Mouse (Mus musculus) stomach, postnatal 0 days (tissue): ENCODE measurements around the gene Srgap2. TPM values are rescaled to one million over a fixed set of nuclear protein-coding genes. Genes with fewer than 3 reads are reported as not detected.

Experiments
- ATAC-seq: fragments of 200-750 bp; cut with Nextera tagmentation; 2 replicates; pipeline ENCODE4 v1.8.0; 2017; ENCODE audit not compliant: low FRiP score, low TSS enrichment
- DNase-seq: peaks from one replicate; pipeline ENCODE4 v3.0.0-alpha.2; 2016; ENCODE audit warnings: low spot score
- H3K27ac ChIP-seq: fragments of 300-500 bp; sonication (generic); replicated peaks from 2 replicates; pipeline ENCODE4 v1.5.1; 2014; ENCODE audit warnings: mild to moderate bottlenecking, control low read depth
- H3K27me3 ChIP-seq: fragments of 300-500 bp; sonication (generic); 2 replicates; pipeline ENCODE4 v1.6.1; 2014; ENCODE audit warnings: low read length; ENCODE audit not compliant: control insufficient read depth, insufficient read depth
- H3K36me3 ChIP-seq: fragments of 300-500 bp; sonication (generic); 2 replicates; pipeline ENCODE4 v1.6.1; 2014; ENCODE audit warnings: low read length, mixed read lengths; ENCODE audit not compliant: control insufficient read depth, insufficient read depth
- H3K4me1 ChIP-seq: fragments of 300-500 bp; sonication (generic); replicated peaks from 2 replicates; pipeline ENCODE4 v1.6.1; 2014; ENCODE audit warnings: antibody characterized with exemption; ENCODE audit not compliant: control insufficient read depth, insufficient read depth
- H3K4me2 ChIP-seq: fragments of 300-500 bp; sonication (generic); replicated peaks from 2 replicates; pipeline ENCODE4 v1.6.1; 2014; ENCODE audit warnings: low read depth, mild to moderate bottlenecking, control low read depth, moderate library complexity
- H3K4me3 ChIP-seq: fragments of 300-500 bp; sonication (generic); 2 replicates; pipeline ENCODE4 v1.5.1; 2014; ENCODE audit warnings: low read depth, low read length, control low read depth
- H3K9ac ChIP-seq: fragments of 300-500 bp; sonication (generic); 2 replicates; pipeline ENCODE4 v1.6.1; 2014; ENCODE audit warnings: mild to moderate bottlenecking, low read length, control low read depth, mixed read lengths
- H3K9me3 ChIP-seq: fragments of 300-500 bp; sonication (generic); 2 replicates; pipeline ENCODE4 v1.6.1; 2016; ENCODE audit warnings: low read length; ENCODE audit not compliant: control insufficient read depth
- CTCF ChIP-seq: IDR thresholded peaks from 2 replicates; pipeline ENCODE4 v1.5.1; 2016; ENCODE audit warnings: antibody characterized with exemption, low read depth, mild to moderate bottlenecking, moderate library complexity
- EP300 ChIP-seq: optimal IDR thresholded peaks from 2 replicates; pipeline ENCODE3; 2016; ENCODE audit warnings: antibody characterized with exemption
- WGBS: fragments of 180-500 bp; shearing (Covaris S2); extraction: QIAGEN DNeasy Blood & Tissue Kit; methylation state at CpG from one replicate; pipeline ENCODE4 v1.1.7; 2014; 5-methylcytosine and 5-hydroxymethylcytosine counted together
- polyA plus RNA-seq: library from polyadenylated mRNA; unstranded; fragments of >200 nt; fragmentation: Nextera tagmentation; extraction: Ambion mirVana; gene quantifications from 2 replicates; pipeline ENCODE4 v1.2.1, GENCODE M21; 2015

The Srgap2 gene
- polyA plus RNA-seq, 1 experiment from 2014 or later, result 7.7 TPM

GRCm38 (mm10) chr1:131295200-131295599, 232.0 kb downstream of the Srgap2 start:
- DNase-seq (no peak), ATAC-seq (no peak)
- 88% methylated on average over 8 of the region's 8 CpGs for WGBS
- Histone ChIP-seq H3K27me3 (no peaks in the 10 kb centered on the region), H3K4me3 (no peak overlapping the region), H3K36me3 (peaks cover 1% of the 10 kb centered on the region; the same call in 1 of the 2 replicates), H3K9ac (no peak overlapping the region), H3K4me1 (no peaks in the 10 kb centered on the region), H3K27ac (no peak overlapping the region), H3K9me3 (no peaks in the 10 kb centered on the region), H3K4me2 (no peak overlapping the region)
- no peak for TF ChIP-seq CTCF
- TF ChIP-seq EP300, result no peak

- no peaks in the 10 kb centered on the region; the same call in 1 of the 2 replicates for H3K36me3 ChIP-seq
- WGBS, result 70% methylated on average over 2 of the region's 2 CpGs
These were observed 233.3 kb downstream of the Srgap2 start for GRCm38 (mm10) chr1:131293922-131294250.

DNA sequence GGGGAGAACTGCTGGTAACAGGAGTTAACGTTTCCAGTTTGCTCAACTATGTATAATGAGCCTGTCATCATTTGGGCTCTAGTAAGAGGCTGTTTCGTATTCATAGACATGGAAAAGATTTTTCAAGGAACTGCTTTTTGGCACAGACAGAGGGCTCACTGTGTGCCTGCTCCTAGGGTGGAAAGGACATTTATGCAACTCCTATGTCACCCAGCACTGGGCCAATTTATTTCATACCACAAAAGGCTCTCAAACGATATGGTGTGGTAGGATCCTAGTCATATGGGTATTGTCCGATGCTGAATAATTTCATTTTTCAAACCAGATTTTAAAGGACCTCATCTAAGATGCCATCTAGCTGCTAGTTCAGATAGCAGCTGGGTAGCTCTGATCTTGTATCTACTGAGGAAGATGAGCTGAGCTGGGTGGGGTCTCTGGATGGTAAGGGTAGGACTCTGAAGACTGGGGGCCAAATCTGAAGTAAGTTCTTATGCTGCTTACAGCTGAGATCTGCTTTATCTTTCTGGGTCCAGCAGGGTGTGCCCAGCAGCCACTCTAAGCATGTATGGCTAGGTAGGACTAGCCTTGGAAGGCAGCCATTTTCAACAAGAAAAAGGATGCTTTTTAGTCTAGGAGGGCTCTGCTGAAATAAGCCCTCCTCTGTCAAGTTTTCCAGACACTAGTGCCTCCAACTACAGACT, 233.8 kb downstream of the Srgap2 start:
- H3K27ac ChIP-seq, result no peak overlapping the region
- H3K9ac ChIP-seq, result no peak overlapping the region
- no peak for DNase-seq
- H3K9me3 ChIP-seq, result no peaks in the 10 kb centered on the region
- H3K27me3 ChIP-seq, result no peaks in the 10 kb centered on the region
- peak; percentile 36; the same call in 1 of the 2 replicates for TF ChIP-seq CTCF
- no peak for TF ChIP-seq EP300
- no peak overlapping the region for H3K4me2 ChIP-seq
- WGBS, result 82% methylated on average over 4 of the region's 4 CpGs
- no peaks in the 10 kb centered on the region; the same call in 1 of the 2 replicates for H3K36me3 ChIP-seq
- H3K4me3 ChIP-seq, result no peak overlapping the region
- H3K4me1 ChIP-seq, result no peaks in the 10 kb centered on the region
- ATAC-seq, result no peak

More at GRCm38 (mm10) chr1:131293922-131294250, 233.3 kb downstream of the Srgap2 start:
- ATAC-seq, result peak; percentile 16; the same call in 1 of the 2 replicates
- H3K4me2 ChIP-seq, result no peak overlapping the region
- no peaks in the 10 kb centered on the region for H3K27me3 ChIP-seq
- H3K27ac ChIP-seq, result no peak overlapping the region
- no peaks in the 10 kb centered on the region for H3K9me3 ChIP-seq
- H3K4me1 ChIP-seq, result no peaks in the 10 kb centered on the region
- TF ChIP-seq EP300, result no peak
- no peak for TF ChIP-seq CTCF
- DNase-seq, result no peak
- H3K4me3 ChIP-seq, result no peak overlapping the region
- H3K9ac ChIP-seq, result no peak overlapping the region

DNA sequence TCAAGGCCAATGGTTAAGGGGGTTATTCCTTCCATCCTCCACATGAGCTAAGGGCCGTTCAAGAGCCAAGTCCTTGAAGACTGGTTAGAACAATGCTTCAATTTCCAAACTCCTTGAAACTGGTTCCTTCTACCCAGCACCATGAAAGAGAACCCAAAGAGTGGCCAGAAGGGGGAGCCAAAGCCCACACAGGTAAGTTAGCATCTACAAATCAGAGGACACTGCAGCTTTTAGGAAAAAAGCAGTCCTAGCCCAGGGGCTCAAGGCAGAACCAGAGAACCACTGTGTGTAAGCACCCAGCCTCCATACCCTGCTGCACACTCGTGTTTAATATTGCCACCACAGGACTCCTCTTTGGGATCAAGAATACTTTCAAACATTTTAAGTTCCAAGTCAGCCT, 236.5 kb downstream of the Srgap2 start:
- Histone ChIP-seq H3K27ac (no peak overlapping the region), H3K9me3 (no peaks in the 10 kb centered on the region), H3K36me3 (no peaks in the 10 kb centered on the region; the same call in 1 of the 2 replicates), H3K4me2 (no peak overlapping the region), H3K4me3 (no peak overlapping the region), H3K4me1 (no peaks in the 10 kb centered on the region), H3K27me3 (no peaks in the 10 kb centered on the region), H3K9ac (no peak overlapping the region)
- TF ChIP-seq CTCF, result peak; percentile 85
- no peak for TF ChIP-seq EP300
- 44% methylated on average over 2 of the region's 2 CpGs for WGBS
- DNase-seq (peak; percentile 74), ATAC-seq (peak; percentile 43; the same call in 1 of the 2 replicates)

DNA sequence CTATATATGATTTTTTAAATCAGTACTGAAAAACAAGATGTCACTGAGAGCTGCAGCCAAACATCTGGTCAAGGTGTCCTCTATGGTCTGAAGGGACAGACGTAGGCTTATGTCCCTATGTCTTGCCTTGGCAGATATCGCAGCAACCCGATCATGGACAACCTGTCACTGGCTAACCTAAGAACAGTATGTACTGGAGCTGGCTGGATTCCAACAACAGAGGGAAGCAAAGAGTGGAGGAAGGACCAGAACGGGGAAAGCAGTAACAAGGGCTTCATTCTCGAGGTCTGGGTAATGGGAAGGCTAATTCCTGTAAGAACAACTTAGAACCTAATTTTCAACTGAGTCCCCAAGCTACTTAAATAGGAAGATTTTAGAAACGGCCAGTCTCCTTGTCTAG, 238.2 kb downstream of the Srgap2 start:
- DNase-seq (no peak), ATAC-seq (no peak)
- H3K9me3 ChIP-seq, result no peaks in the 10 kb centered on the region
- H3K4me2 ChIP-seq, result no peak overlapping the region
- no peaks in the 10 kb centered on the region for H3K36me3 ChIP-seq
- H3K27ac ChIP-seq, result no peak overlapping the region
- no peak overlapping the region for H3K9ac ChIP-seq
- TF ChIP-seq CTCF, result no peak
- no peak for TF ChIP-seq EP300
- H3K27me3 ChIP-seq, result no peaks in the 10 kb centered on the region
- H3K4me1 ChIP-seq, result no peaks in the 10 kb centered on the region
- H3K4me3 ChIP-seq, result no peak overlapping the region
- WGBS, result 79% methylated on average over 6 of the region's 6 CpGs

- H3K4me3 ChIP-seq, result no peak overlapping the region
- TF ChIP-seq CTCF (no peak), EP300 (no peak)
- no peak overlapping the region for H3K4me2 ChIP-seq
- no peaks in the 10 kb centered on the region for H3K27me3 ChIP-seq
- no peaks in the 10 kb centered on the region for H3K36me3 ChIP-seq
- no peak for DNase-seq
- H3K9ac ChIP-seq, result no peak overlapping the region
- H3K9me3 ChIP-seq, result no peaks in the 10 kb centered on the region
- 55% methylated on average over 2 of the region's 2 CpGs for WGBS
- no peaks in the 10 kb centered on the region for H3K4me1 ChIP-seq
- no peak overlapping the region for H3K27ac ChIP-seq
- peak; percentile 53; the same call in 1 of the 2 replicates for ATAC-seq
These were observed 239.9 kb downstream of the Srgap2 start for GRCm38 (mm10) chr1:131287267-131287666.
